Mouse (Mus musculus): ENCODE results near the gene Efr3b.

Efr3b gene

GRCm38 (mm10) chr12:4036157-4036556 lies 2.6 kb downstream of the Efr3b start:
- no peak for DNase-seq (ENCODE audit: low read depth)

- no peak for DNase-seq (ENCODE audit: low read depth)
Measured at GRCm38 (mm10) chr12:4029064-4029463, 9.7 kb downstream of the Efr3b start.

- DNase-seq (ENCODE audit: low read depth) = no peak
Measured at GRCm38 (mm10) chr12:4028516-4028915, 10.2 kb downstream of the Efr3b start.

- DNase-seq (ENCODE audit: low read depth) = no peak
Measured at GRCm38 (mm10) chr12:4024356-4024755, 14.4 kb downstream of the Efr3b start.

- no peak for DNase-seq (ENCODE audit: low read depth)
Measured at GRCm38 (mm10) chr12:4023501-4023900, 15.2 kb downstream of the Efr3b start.

GRCm38 (mm10) chr12:4022845-4023244 lies 15.9 kb downstream of the Efr3b start:
- DNase-seq (ENCODE audit: low read depth) = no peak

GRCm38 (mm10) chr12:4020505-4020904 lies 18.2 kb downstream of the Efr3b start:
- DNase-seq (ENCODE audit: low read depth) = no peak

- DNase-seq (ENCODE audit: low read depth) = no peak
Measured at GRCm38 (mm10) chr12:4016321-4016720, 22.4 kb downstream of the Efr3b start.

GRCm38 (mm10) chr12:4015741-4016140 lies 23.0 kb downstream of the Efr3b start:
- DNase-seq (ENCODE audit: low read depth) = no peak

- DNase-seq (ENCODE audit: low read depth) = no peak
Measured at GRCm38 (mm10) chr12:4015255-4015654, 23.5 kb downstream of the Efr3b start.

- no peak for DNase-seq (ENCODE audit: low read depth)
Measured at GRCm38 (mm10) chr12:4011715-4012114, 27.0 kb downstream of the Efr3b start.

- no peak for DNase-seq (ENCODE audit: low read depth)
Measured at GRCm38 (mm10) chr12:4011301-4011700, 27.4 kb downstream of the Efr3b start.

GRCm38 (mm10) chr12:4008731-4009130 lies 30.0 kb downstream of the Efr3b start:
- no peak for DNase-seq (ENCODE audit: low read depth)

GRCm38 (mm10) chr12:4007766-4008165 lies 30.9 kb downstream of the Efr3b start:
- DNase-seq (ENCODE audit: low read depth) = no peak

- no peak for DNase-seq (ENCODE audit: low read depth)
Measured at GRCm38 (mm10) chr12:4007181-4007580, 31.5 kb downstream of the Efr3b start.

- no peak for DNase-seq (ENCODE audit: low read depth)
Measured at GRCm38 (mm10) chr12:4006079-4006478, 32.6 kb downstream of the Efr3b start.

- no peak for DNase-seq (ENCODE audit: low read depth)
Measured at GRCm38 (mm10) chr12:4004648-4005047, 34.1 kb downstream of the Efr3b start.

GRCm38 (mm10) chr12:4000406-4000805 lies 38.3 kb downstream of the Efr3b start:
- DNase-seq (ENCODE audit: low read depth) = no peak

GRCm38 (mm10) chr12:3996749-3997148 lies 42.0 kb downstream of the Efr3b start:
- DNase-seq (ENCODE audit: low read depth) = no peak

GRCm38 (mm10) chr12:3991047-3991446 lies 47.7 kb downstream of the Efr3b start:
- no peak for DNase-seq (ENCODE audit: low read depth)

- no peak for DNase-seq (ENCODE audit: low read depth)
Measured at GRCm38 (mm10) chr12:3989943-3990342, 48.8 kb downstream of the Efr3b start.

GRCm38 (mm10) chr12:3984446-3984845 lies 54.3 kb downstream of the Efr3b start:
- no peak for DNase-seq (ENCODE audit: low read depth)

GRCm38 (mm10) chr12:3983736-3984135 lies 55.0 kb downstream of the Efr3b start:
- peak; percentile 81 for DNase-seq (ENCODE audit: low read depth)

- no peak for DNase-seq (ENCODE audit: low read depth)
Measured at GRCm38 (mm10) chr12:3982257-3982656, 56.5 kb downstream of the Efr3b start.

All from c-Kit-positive CD71-negative TER-119-negative erythroid progenitor cells, embryonic 14.5 days (primary cell).